Comparison of ENCODE assay signal across 9 mouse cellular contexts in genomic region chr13:97927376-97928134, GRCm38 (mm10).
DNase-seq lines count a peak whose midpoint lies in the region; ATAC-seq and TF ChIP-seq lines count a peak whose summit lies in the region.
"Had no signal": no experiment of that assay in that cellular context is flagged by ENCODE, and none has a peak within 500 bp of the region (broad histone marks: within the 10 kb centered on the region; RNA-seq: fewer than 3 reads in every experiment).

No protein-coding gene starts in this region.

- H3K4me1 ChIP-seq in lung, embryonic 15.5 days, result peaks cover 15% of the 10 kb centered on the region
- H3K4me1 ChIP-seq in kidney, embryonic 15.5 days, result peaks cover 38% of the 10 kb centered on the region
- peaks cover 9% of the 10 kb centered on the region for H3K4me1 ChIP-seq in stomach, embryonic 15.5 days
- H3K4me1 ChIP-seq: megakaryocyte, embryonic 14.5 days had no signal

- no peak overlapping the region for H3K27ac ChIP-seq in lung, embryonic 15.5 days
- peak overlapping the region; percentile 71 for H3K27ac ChIP-seq in kidney, embryonic 15.5 days
- no peak overlapping the region for H3K27ac ChIP-seq in stomach, embryonic 15.5 days
- H3K27ac ChIP-seq in left cerebral cortex, adult 2 months, result no peak overlapping the region

- no peaks in the 10 kb centered on the region for H3K36me3 ChIP-seq in lung, embryonic 15.5 days
- H3K36me3 ChIP-seq in kidney, embryonic 15.5 days, result peaks cover 22% of the 10 kb centered on the region
- no peaks in the 10 kb centered on the region for H3K36me3 ChIP-seq in stomach, embryonic 15.5 days

- TF ChIP-seq CTCF in left cerebral cortex, adult 2 months (IDR thresholded peaks at IDR 0.05), result no peak

- peak; percentile 43 to 50 for DNase-seq in adrenal gland, adult (ENCODE audit: inconsistent age in 2 of 2, low spot score in 1 of 2)
- no peak for DNase-seq in adrenal gland, postnatal 4 days (ENCODE audit: low spot score in 2 of 2)
- no peak for DNase-seq in lung, postnatal 36 days
- DNase-seq in left cerebral cortex, adult 2 months (ENCODE audit: extremely low spot score in 1 of 2, low spot score in 2 of 2), result no peak
- DNase-seq in right cerebral cortex, postnatal 4 days, result no peak

- no peak overlapping the region for H3K9ac ChIP-seq in lung, embryonic 15.5 days
- no peak overlapping the region for H3K9ac ChIP-seq in kidney, embryonic 15.5 days
- no peak overlapping the region for H3K9ac ChIP-seq in stomach, embryonic 15.5 days

- no peak for ATAC-seq in lung, embryonic 15.5 days (ENCODE audit: borderline replicate concordance, extremely low read depth, low FRiP score, low TSS enrichment)
- ATAC-seq in kidney, embryonic 15.5 days (replicated peaks; ENCODE audit: low FRiP score), result peak; percentile 41; the same call in 1 of the 2 replicates
- no peak for ATAC-seq in stomach, embryonic 15.5 days (ENCODE audit: insufficient read depth, low FRiP score, low read depth)

- no peak overlapping the region; the same call in 1 of the 2 replicates for H3K4me3 ChIP-seq in lung, embryonic 15.5 days
- H3K4me3 ChIP-seq in kidney, embryonic 15.5 days (replicated peaks), result 0 out of 2 replicates have a peak overlapping the region, but pooled peaks have one; percentile 2
- H3K4me3 ChIP-seq in stomach, embryonic 15.5 days (replicated peaks), result no peak overlapping the region
- H3K4me3 ChIP-seq in left cerebral cortex, adult 2 months, result no peak overlapping the region
- H3K4me3 ChIP-seq: megakaryocyte, embryonic 14.5 days had no signal

- intact Hi-C loops in left cerebral cortex, adult 2 months (cut with DNase I), result no loop called here

- no peaks in the 10 kb centered on the region for H3K27me3 ChIP-seq in lung, embryonic 15.5 days
- H3K27me3 ChIP-seq in kidney, embryonic 15.5 days, result no peaks in the 10 kb centered on the region
- no peaks in the 10 kb centered on the region for H3K27me3 ChIP-seq in stomach, embryonic 15.5 days (replicated peaks)

- 35% methylated on average over 14 of the region's 14 CpGs for WGBS in lung, embryonic 15.5 days
- WGBS in kidney, embryonic 15.5 days, result 9% methylated on average over 14 of the region's 14 CpGs
- 25% methylated on average over 14 of the region's 14 CpGs for WGBS in stomach, embryonic 15.5 days

- H3K9me3 ChIP-seq in lung, embryonic 15.5 days, result no peaks in the 10 kb centered on the region
- no peaks in the 10 kb centered on the region for H3K9me3 ChIP-seq in kidney, embryonic 15.5 days (replicated peaks)
- H3K9me3 ChIP-seq in stomach, embryonic 15.5 days, result no peaks in the 10 kb centered on the region

- peak overlapping the region; percentile 43 for H3K4me2 ChIP-seq in lung, embryonic 15.5 days
- peak overlapping the region; percentile 45 for H3K4me2 ChIP-seq in kidney, embryonic 15.5 days
- H3K4me2 ChIP-seq in stomach, embryonic 15.5 days, result peak overlapping the region; percentile 29

Comparison
In these comparisons a context has a peak if more than half of its experiments do, and no peak if none do; other contexts are left out.
1. DNase-seq: peak in adrenal gland, adult (2 of 2); none in adrenal gland, postnatal 4 days (0 of 2), lung, postnatal 36 days (single experiment), left cerebral cortex, adult 2 months (0 of 2) and right cerebral cortex, postnatal 4 days (single experiment).
2. Peak in every context shown above with its lines, with median percentiles within 50 percentile points of each other: H3K4me2 ChIP-seq.